Mouse (Mus musculus): ENCODE measurements around the gene Gpr39. TPM values are rescaled to one million over a fixed set of nuclear protein-coding genes. Genes with fewer than 3 reads are reported as not detected.

Gpr39 gene
- total RNA-seq, 1 experiment = 1.7 TPM

GRCm38 (mm10) chr1:125730537-125730880 lies 53.7 kb downstream of the Gpr39 start:
- H3K4me3 ChIP-seq (ENCODE audit: insufficient read depth in 1 of 2, low read depth in 1 of 2, low read length in 2 of 2, poor library complexity in 1 of 2, severe bottlenecking in 1 of 2) = no peak overlapping the region
- peaks cover 2 to 3% of the 10 kb centered on the region in 2 experiments; a peak in 3 of 4 replicates for H3K4me1 ChIP-seq (ENCODE audit: control insufficient read depth in 2 of 2, insufficient read depth in 2 of 2, low read length in 2 of 2, poor library complexity in 1 of 2)
- H3K9ac ChIP-seq (ENCODE audit: insufficient read depth, low read depth, low read length, poor library complexity, severe bottlenecking) = no peak overlapping the region
- no peaks in the 10 kb centered on the region for H3K36me3 ChIP-seq (ENCODE audit: control insufficient read depth, insufficient read depth, low read length, poor library complexity, severe bottlenecking)
- no peak for DNase-seq (ENCODE audit: low read depth, low spot score)
- no peaks in the 10 kb centered on the region for H3K9me3 ChIP-seq (ENCODE audit: control insufficient read depth, insufficient read depth, low read depth, low read length)
- H3K27ac ChIP-seq (ENCODE audit: insufficient read depth, low read depth, low read length, poor library complexity, severe bottlenecking) = no peak overlapping the region
- TF ChIP-seq ZNF384 (IDR thresholded peaks at IDR 0.05; ENCODE audit: low read depth, low read length) = no peak
- no peak for TF ChIP-seq ZC3H11A (IDR thresholded peaks at IDR 0.05; ENCODE audit: borderline replicate concordance, low read depth, low read length)
- TF ChIP-seq HCFC1 (IDR thresholded peaks at IDR 0.05; ENCODE audit: borderline replicate concordance, insufficient read depth, low read length) = no peak
- TF ChIP-seq MAFK (IDR thresholded peaks at IDR 0.05; ENCODE audit: insufficient read depth, low read depth, low read length) = no peak
- TF ChIP-seq CHD2 (IDR thresholded peaks at IDR 0.05; ENCODE audit: low read depth, low read length) = no peak
- in situ Hi-C loops (cut with MboI; ENCODE audit: low sequenced_read_pairs in 2 of 2, unreplicated experiment in 2 of 2) = no loop called here

- no peaks in the 10 kb centered on the region for H3K36me3 ChIP-seq (ENCODE audit: control insufficient read depth, insufficient read depth, low read length, poor library complexity, severe bottlenecking)
Measured at GRCm38 (mm10) chr1:125731854-125732253, 55.1 kb downstream of the Gpr39 start.

GRCm38 (mm10) chr1:125744766-125745165 lies 68.0 kb downstream of the Gpr39 start:
- TF ChIP-seq ZC3H11A (IDR thresholded peaks at IDR 0.05; ENCODE audit: borderline replicate concordance, low read depth, low read length) (no peak), CHD2 (IDR thresholded peaks at IDR 0.05; ENCODE audit: low read depth, low read length) (no peak), ZNF384 (IDR thresholded peaks at IDR 0.05; ENCODE audit: low read depth, low read length) (no peak), MAFK (IDR thresholded peaks at IDR 0.05; ENCODE audit: insufficient read depth, low read depth, low read length) (no peak), HCFC1 (IDR thresholded peaks at IDR 0.05; ENCODE audit: borderline replicate concordance, insufficient read depth, low read length) (no peak)
- H3K36me3 ChIP-seq (ENCODE audit: control insufficient read depth, insufficient read depth, low read length, poor library complexity, severe bottlenecking) = no peaks in the 10 kb centered on the region
- no peaks in the 10 kb centered on the region for H3K4me1 ChIP-seq (ENCODE audit: control insufficient read depth in 2 of 2, insufficient read depth in 2 of 2, low read length in 2 of 2, poor library complexity in 1 of 2)
- H3K9ac ChIP-seq (ENCODE audit: insufficient read depth, low read depth, low read length, poor library complexity, severe bottlenecking) = no peak overlapping the region
- no peak for DNase-seq (ENCODE audit: low read depth, low spot score)
- in situ Hi-C loops (cut with MboI; ENCODE audit: low sequenced_read_pairs in 2 of 2, unreplicated experiment in 2 of 2) = no loop called here
- no peak overlapping the region for H3K4me3 ChIP-seq (ENCODE audit: insufficient read depth in 1 of 2, low read depth in 1 of 2, low read length in 2 of 2, poor library complexity in 1 of 2, severe bottlenecking in 1 of 2)
- H3K27ac ChIP-seq (ENCODE audit: insufficient read depth, low read depth, low read length, poor library complexity, severe bottlenecking) = no peak overlapping the region
- no peaks in the 10 kb centered on the region for H3K9me3 ChIP-seq (ENCODE audit: control insufficient read depth, insufficient read depth, low read depth, low read length)

More at GRCm38 (mm10) chr1:125731854-125732253, 55.1 kb downstream of the Gpr39 start:
- Histone ChIP-seq H3K4me3 (ENCODE audit: insufficient read depth in 1 of 2, low read depth in 1 of 2, low read length in 2 of 2, poor library complexity in 1 of 2, severe bottlenecking in 1 of 2) (no peak overlapping the region), H3K27ac (ENCODE audit: insufficient read depth, low read depth, low read length, poor library complexity, severe bottlenecking) (no peak overlapping the region), H3K4me1 (ENCODE audit: control insufficient read depth in 2 of 2, insufficient read depth in 2 of 2, low read length in 2 of 2, poor library complexity in 1 of 2) (peaks cover 2 to 3% of the 10 kb centered on the region in 2 experiments; a peak in 3 of 4 replicates), H3K9ac (ENCODE audit: insufficient read depth, low read depth, low read length, poor library complexity, severe bottlenecking) (no peak overlapping the region), H3K9me3 (ENCODE audit: control insufficient read depth, insufficient read depth, low read depth, low read length) (no peaks in the 10 kb centered on the region)
- no peak for DNase-seq (ENCODE audit: low read depth, low spot score)
- in situ Hi-C loops (cut with MboI; ENCODE audit: low sequenced_read_pairs in 2 of 2, unreplicated experiment in 2 of 2) = no loop called here
- no peak for TF ChIP-seq ZNF384 (IDR thresholded peaks at IDR 0.05; ENCODE audit: low read depth, low read length)
- no peak for TF ChIP-seq HCFC1 (IDR thresholded peaks at IDR 0.05; ENCODE audit: borderline replicate concordance, insufficient read depth, low read length)
- TF ChIP-seq CHD2 (IDR thresholded peaks at IDR 0.05; ENCODE audit: low read depth, low read length) = no peak
- no peak for TF ChIP-seq ZC3H11A (IDR thresholded peaks at IDR 0.05; ENCODE audit: borderline replicate concordance, low read depth, low read length)
- no peak for TF ChIP-seq MAFK (IDR thresholded peaks at IDR 0.05; ENCODE audit: insufficient read depth, low read depth, low read length)

- no peaks in the 10 kb centered on the region for H3K4me1 ChIP-seq (ENCODE audit: control insufficient read depth in 2 of 2, insufficient read depth in 2 of 2, low read length in 2 of 2, poor library complexity in 1 of 2)
- H3K9me3 ChIP-seq (ENCODE audit: control insufficient read depth, insufficient read depth, low read depth, low read length) = no peaks in the 10 kb centered on the region
- H3K9ac ChIP-seq (ENCODE audit: insufficient read depth, low read depth, low read length, poor library complexity, severe bottlenecking) = no peak overlapping the region
- no peak overlapping the region for H3K27ac ChIP-seq (ENCODE audit: insufficient read depth, low read depth, low read length, poor library complexity, severe bottlenecking)
- no peak overlapping the region for H3K4me3 ChIP-seq (ENCODE audit: insufficient read depth in 1 of 2, low read depth in 1 of 2, low read length in 2 of 2, poor library complexity in 1 of 2, severe bottlenecking in 1 of 2)
- in situ Hi-C loops (cut with MboI; ENCODE audit: low sequenced_read_pairs in 2 of 2, unreplicated experiment in 2 of 2) = no loop called here
- TF ChIP-seq ZC3H11A (IDR thresholded peaks at IDR 0.05; ENCODE audit: borderline replicate concordance, low read depth, low read length) (no peak), CHD2 (IDR thresholded peaks at IDR 0.05; ENCODE audit: low read depth, low read length) (no peak), HCFC1 (IDR thresholded peaks at IDR 0.05; ENCODE audit: borderline replicate concordance, insufficient read depth, low read length) (no peak), ZNF384 (IDR thresholded peaks at IDR 0.05; ENCODE audit: low read depth, low read length) (no peak), MAFK (IDR thresholded peaks at IDR 0.05; ENCODE audit: insufficient read depth, low read depth, low read length) (no peak)
- no peak for DNase-seq (ENCODE audit: low read depth, low spot score)
- H3K36me3 ChIP-seq (ENCODE audit: control insufficient read depth, insufficient read depth, low read length, poor library complexity, severe bottlenecking) = no peaks in the 10 kb centered on the region
Measured at GRCm38 (mm10) chr1:125755335-125755996, 78.7 kb downstream of the Gpr39 start.

Measured in ES-E14 (cell line).